Mouse (Mus musculus) layer of hippocampus, adult 11-12 months (tissue): ENCODE measurements at regions not wholly inside any gene's neighbourhood (a gene's known extent, or its start where the extent isn't known, plus 50 kb on each side); places are given as distances from the start of the nearest gene placed in this dataset.

Source experiments
- DNase-seq: peaks from one replicate; pipeline ENCODE4 v3.0.0; 2022; ENCODE audit warnings: low spot score

DNA sequence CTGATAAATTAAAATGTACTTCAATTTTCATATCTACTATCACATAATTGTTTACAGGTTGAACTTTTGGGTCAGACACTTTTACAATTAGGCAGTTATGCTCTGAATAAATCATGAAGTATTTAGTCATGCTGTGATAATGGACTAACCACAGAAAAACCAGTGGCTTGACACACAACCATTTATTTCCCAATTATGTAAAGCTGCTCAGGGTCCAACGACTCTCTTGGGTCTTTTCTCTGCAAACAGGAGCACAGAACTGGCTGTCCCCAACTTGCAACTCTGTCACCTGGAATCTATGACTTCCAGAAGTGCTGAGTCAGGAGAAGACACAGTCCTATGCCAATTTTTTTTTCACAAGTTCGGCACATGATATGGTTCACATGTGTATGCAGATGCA, 214.8 kb downstream of the Kcnj2 start:
- DNase-seq: no peak

DNA sequence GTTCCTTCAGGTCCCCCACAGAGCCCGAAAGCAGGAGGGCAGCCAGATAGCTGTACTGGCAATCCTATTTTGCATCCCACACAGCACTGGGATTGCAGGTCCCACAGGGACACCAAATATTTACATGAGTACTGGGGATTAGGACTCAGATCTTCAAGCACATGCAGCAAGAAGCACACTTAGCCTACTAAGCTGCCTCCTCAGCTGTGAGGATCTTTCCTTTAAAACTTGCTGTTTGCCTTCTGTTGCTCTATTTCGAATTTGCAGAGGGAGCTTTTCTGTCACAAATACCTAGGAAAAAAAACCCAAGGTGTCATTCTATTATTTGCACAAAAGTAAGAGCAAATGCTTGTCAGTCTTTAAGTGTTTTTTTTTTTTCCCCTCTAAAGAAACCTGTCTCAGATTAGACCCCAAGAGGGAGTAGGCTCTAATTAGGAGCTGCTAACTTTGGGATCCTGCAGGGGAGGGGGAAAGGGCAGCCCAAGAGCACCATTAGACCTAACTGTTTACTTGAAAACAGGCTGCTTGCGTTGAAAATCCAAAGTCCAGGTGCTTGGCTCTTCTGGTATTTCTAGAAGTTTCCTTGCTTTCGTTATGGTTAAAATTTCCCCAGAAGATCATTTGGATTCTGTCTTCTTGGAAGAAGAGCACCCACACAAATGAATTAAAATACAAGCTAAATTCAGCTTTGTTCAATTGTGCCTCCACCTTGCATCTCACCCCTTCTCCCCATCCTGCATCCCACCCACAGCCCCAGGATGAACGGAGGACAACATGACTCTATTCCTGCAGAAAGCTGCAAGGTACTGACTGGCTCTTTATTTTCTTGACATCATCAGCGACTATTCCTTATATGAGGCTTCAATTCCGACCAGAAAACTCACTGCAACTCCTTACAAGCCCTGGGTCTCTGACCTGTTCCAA, 215.5 kb downstream of the Kcnj2 start:
- no peak for DNase-seq

DNA sequence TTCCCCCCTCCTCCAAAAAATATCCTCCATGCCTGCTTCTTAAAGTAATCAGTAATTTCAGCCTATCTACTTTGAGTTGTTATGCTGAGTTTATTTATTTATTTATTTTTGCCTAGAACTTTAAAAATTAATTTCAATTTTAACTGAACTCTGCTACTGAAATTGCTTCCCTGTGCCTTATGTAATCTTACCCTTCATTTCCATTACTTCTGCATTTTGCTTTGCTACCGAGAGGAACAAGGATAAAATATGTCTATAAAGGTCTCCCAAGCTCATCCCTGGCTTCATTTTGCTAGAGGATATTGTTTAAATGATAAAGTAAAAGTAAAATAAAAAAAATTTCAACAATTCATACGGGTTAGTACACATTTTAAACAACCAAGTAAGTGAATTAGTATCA, 216.3 kb downstream of the Kcnj2 start:
- no peak for DNase-seq

DNA sequence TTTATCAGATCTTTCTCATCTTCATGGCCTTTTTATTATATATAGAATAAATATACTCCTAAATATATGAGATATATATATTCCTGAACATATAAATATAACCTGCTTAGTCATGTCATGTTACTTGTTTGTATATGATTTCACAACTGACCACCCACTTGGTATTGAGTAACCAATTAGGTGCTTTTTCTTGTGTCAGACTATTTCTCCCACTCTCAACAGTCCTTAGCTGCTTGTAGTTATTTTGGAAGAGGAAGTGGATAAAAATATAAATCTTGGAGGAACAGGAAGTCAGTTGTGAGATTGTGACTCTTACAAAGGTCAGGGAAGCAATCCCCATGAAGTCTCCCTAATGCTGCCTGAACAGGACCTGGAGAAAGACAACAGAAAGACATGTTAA, 224.6 kb downstream of the Kcnj2 start:
- DNase-seq: no peak

DNA sequence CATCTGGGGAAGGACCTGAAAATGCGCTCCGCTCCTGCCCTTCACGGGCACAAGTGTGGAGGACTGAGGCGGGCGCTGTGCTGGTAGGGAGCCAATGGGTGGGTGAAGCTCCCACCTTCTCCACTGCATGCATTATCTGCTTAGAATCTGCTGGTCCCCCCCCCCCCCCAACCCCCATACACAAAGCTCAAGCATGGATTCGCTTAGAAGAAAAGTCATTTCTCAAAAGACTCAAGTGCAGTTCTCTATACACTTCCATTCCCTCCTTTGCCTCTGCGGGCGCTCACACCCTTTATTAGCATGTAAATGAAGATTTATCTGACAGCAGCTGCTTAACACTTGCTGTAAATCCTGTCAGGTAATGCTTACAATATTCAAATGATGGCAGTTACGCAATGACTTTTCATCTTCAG, 230.4 kb downstream of the Kcnj2 start:
- DNase-seq: no peak

DNA sequence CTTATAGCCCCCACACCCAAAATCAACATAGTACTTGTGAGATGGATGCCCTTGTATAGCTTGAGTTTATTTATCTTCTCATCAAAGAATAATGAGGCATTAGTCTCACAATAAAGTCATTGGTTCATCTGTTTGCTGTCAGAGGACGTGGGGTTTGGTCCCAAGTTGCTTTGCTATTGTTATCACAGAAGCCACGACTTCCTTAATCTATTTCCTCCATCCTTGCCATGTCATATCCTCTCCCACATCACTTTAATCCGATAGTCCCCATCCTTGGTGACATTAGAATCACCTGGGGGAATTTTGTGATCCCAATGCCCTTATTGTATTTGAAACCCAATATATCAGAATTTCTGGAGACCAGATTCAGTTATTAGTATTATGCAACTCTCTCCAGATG, 246.8 kb downstream of the Kcnj2 start:
- DNase-seq: no peak

DNA sequence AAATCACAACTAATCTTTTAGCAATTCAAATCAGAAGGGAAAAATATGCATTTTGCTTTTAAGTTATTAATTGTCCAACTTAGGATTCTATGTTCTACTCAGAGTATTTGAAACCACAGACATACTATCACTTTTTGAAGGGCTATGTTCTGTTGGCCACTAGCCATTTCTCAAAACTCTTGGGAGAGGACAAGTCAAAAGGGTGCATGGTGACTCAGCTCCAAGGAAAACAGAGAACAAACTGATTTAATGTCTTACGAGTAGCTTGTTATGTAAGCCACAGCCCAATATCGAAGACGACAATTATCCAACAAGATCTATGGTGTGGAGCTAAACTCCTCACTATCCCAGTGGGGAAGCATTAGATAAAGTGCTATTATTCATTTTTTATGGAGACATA, 247.6 kb downstream of the Kcnj2 start:
- DNase-seq: no peak

DNA sequence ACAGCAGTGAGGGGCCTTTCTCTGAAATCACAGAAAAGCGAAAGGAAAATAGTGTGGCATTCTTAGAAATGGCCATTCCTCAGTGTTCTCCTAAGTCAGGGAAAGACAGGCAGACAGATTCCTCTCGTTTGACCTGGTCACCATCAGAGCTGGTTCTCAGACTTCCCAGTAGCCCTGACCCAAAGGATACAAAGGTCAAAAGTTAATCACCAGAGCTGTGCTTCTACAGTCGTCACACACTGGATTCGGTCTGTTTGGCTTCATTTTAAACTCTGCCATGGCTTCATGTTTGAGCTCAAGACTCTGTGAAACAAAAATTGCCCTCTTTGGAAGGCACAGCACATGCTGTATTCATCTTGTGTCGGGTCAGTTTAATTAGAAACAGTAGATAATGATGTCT, 255.6 kb downstream of the Kcnj2 start:
- no peak for DNase-seq

DNA sequence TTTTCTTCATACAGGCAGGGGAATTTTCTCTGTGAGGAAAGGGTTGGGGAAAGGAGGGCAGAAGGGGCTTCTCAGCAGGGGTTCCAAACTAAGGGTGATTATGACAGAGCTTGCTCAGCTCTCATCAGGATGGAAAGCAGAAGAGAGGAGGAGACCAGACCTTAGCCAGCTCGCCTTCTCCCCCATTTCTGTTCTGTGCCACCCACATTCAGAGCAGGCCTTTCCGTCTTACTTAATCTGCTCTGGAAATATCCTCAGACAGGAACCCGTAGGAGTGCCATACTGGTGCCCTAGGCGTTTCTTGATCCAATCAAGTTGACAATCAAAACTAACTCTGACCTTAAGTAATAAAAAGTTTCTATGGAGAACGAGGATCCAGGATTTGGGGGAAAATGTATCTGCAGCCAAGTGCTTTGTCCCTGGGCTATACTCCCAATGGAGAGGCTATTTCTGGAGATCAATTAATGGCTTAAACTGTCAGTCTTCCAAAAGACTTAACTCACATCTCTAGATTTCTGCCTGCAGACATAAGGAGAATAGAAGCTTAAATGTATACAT, 258.6 kb downstream of the Kcnj2 start:
- peak; percentile 22 for DNase-seq

DNA sequence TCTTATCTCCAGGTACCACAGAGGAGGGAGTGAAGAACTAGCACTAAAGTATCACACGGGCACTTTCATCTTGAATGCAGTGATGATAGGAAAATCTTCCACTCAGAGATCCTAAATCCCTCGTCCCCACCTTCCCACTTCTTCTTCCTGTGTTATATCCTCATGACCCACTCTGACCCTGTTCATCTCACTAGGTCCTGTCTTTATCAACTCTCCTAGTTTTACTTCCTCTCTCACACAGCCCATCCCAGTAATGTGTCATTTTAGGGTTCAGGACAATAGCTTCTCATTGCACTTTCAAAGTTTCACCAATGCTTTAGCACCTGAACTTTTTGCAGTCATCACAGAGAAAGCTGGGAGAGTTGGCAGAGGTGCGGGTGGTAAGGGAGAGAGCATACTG, 261.0 kb downstream of the Kcnj2 start:
- no peak for DNase-seq

DNA sequence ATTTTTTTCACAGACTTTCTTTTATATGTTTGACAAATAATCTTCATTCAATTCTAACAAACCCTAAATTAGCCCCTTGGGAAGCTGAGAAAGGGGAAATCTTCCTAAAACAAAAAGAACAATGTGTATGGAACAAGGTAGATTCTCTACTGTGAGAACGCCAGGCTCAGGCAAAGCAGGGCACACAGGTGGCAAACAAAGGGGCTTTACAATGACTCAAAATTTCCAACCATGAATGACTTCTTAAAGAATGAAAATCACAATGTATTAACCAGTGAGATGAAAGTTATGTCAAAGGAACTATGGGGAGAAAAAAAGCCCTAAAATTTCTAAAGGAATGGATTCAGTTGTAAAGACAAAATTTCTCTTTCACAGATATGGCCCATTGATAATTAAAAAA, 262.3 kb downstream of the Kcnj2 start:
- no peak for DNase-seq

DNA sequence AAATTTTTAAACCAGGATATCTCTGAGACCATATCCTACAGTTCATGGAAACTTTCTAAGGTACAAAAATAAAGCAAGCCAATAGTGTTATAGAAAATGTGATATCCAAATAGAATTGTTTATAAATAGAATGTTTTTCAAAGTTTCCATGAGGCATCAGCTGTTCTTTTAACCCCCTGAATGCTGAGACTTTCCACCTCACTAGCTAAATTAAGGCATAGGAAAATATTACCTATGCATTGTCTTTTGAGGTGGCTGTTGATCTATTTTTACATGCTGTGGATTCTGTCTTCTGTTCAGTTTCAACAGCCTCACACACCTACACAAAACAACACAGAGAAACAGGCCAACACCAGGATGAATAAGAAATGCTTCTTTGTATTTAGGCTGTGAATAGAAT, 265.6 kb downstream of the Kcnj2 start:
- no peak for DNase-seq

DNA sequence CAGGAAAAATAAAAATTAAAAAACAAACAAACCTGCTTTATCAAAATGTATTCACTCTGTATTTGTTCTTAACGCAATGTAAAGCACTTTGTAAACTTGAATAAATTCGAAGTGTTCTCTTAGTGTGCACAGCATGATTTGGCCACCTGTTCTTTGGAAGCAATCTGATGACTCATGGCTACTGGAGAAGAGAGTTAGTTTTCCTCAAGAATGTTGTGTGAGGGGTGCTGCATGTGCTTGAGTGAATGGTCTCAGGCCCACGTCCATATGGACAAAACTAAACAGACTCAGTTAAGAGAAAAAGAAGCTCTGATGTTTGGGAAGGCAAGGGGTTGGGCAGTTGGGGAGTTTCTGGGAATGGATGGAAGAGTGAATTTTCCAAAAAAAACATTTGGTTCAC, 267.1 kb downstream of the Kcnj2 start:
- no peak for DNase-seq

DNA sequence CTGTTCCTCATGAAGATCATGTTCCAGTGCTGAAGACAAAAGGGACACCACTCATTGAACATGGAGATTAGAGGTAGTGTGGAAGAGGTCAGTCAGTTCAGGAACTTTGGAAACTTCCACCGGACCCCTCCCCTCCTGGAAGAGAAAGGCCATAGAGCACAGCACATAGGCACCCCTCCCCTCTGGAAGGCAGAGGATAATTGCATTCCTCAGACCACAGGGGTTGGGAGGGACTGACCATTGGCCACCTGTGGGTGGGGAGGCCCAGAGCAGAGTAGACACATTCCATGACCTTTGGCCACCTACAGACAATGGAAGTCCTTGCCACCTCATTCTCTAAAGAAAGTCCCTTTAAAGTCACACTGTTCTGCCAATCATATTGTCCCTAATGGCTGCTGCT, 281.6 kb downstream of the Kcnj2 start:
- DNase-seq: no peak

DNA sequence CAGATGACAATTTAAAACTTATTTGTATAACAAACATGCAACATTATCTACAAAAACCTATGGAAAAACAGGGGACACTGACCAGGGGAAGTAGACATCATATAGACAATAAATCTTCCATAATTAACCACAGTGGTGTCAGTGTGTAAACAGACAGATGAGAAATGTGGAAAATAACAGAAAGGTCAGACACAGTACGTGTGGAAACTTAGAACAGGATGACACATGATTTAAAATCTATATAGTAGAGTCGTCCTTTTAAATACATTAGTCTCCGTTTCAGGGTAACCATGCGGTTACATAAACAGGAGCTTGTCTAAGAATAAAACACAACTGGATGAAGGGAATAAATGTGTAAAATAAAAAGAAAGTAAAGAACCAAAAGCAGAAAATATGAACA, 284.1 kb downstream of the Kcnj2 start:
- no peak for DNase-seq

DNA sequence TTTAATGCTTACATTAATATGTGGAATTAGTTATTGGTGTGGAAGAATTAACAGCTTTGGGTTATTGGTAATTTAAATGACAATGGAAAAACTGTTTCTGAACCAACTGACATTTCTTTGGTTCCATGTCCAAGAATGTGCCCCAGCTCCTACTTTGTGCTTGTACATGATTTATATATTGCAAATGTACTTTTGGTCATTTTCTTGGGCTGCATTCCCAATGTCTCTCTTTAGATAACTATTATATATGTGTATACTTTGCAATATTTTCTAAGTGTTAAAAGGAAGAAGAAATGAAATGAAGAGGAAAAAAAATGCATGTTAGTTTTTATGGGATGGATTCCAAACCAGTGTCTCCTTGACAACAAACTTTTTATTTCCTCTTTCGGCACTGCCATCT, 297.4 kb downstream of the Kcnj2 start:
- no peak for DNase-seq

DNA sequence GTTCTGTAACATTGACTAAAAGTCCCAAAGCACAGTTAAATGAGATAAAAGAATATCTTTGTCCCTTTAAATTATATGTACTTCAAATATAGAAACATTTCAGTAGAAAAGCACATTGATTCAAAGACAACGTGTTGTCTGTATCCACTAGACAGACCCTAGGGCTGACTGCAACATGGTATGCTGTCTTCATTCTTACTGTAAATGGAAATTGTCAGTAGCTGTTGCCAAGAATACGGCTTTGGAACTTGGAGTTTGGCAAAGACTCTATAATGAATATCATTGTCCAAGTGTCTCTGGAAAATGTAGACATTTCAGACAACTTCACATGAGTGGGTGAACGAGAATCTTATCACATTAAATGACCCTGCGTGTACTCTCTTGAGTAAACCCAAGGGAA, 311.2 kb downstream of the Kcnj2 start:
- DNase-seq: no peak

DNA sequence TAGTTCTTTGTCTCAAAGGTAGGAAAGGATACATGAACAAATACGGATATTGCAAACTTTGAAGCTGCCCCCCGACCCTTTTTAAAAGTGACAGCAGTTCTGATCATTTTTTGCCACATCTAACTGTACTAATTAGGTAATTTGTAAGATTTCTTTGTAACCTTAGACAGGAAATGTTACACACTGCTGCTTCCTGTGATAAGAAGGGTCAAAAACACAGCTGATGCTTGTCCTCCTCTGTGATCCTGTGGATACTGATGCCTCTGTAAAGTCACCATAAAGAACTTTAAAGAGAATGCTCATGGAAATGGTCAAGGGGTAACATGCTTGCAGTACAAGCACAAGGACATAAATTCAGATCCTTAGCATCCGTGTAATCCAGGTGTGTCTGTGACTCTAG, 313.9 kb downstream of the Kcnj2 start:
- DNase-seq: no peak

DNA sequence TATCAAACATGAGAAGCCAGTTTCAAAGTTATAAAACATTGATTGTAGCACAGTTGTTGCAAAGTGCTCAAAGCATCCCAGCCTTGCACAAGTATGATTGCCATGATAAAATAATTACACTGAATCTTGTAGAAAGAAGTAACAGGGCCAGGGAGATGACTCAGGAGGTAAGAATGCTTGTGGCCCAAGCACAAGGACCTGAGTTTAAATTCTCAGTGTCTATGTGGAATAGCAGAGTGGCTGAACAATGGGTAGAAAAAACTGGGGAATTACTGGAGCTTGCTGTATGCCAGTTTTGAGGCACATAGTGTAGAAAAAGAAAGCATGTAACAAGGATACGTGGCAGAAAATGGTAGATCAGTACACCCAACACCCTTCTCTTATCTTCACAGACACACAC, 332.7 kb downstream of the Kcnj2 start:
- no peak for DNase-seq

DNA sequence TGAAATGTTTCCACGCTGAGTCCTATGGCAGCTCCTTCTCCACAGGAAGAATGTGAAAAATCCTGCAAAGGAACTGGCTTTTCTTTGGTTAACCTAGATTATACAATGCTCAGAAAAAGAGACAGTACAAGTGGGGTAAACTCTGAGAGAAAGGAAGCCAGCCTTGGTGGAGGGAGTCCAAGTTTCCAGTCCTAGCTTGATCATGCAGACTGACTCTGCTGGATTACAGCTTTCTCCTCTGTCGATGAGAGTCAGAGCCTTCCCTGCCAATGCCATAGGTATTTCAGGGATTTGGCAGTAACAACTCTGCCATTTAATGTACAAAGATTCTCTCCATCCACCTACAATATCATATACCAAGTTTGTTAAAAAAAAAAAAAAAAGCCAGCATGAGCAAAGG, 343.3 kb downstream of the Kcnj2 start:
- no peak for DNase-seq

DNA sequence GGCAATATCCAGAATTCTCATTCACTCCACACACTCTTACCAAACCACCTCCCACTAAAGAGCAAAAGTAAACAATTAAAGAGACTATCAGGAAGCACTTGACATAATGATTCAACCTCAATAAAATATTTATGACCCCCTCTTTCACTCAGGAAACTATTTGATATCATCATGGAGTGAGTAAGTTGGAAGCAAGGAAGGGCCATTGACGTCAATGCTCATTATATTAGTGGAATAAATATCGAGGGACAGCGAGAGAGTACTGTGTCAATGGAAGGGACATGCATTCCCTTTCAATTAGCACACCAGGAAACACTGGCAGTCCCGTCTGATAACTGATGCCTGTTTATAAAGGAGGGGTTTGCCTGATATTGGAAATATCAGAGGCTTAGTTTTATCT, 358.9 kb downstream of the Kcnj2 start:
- no peak for DNase-seq

DNA sequence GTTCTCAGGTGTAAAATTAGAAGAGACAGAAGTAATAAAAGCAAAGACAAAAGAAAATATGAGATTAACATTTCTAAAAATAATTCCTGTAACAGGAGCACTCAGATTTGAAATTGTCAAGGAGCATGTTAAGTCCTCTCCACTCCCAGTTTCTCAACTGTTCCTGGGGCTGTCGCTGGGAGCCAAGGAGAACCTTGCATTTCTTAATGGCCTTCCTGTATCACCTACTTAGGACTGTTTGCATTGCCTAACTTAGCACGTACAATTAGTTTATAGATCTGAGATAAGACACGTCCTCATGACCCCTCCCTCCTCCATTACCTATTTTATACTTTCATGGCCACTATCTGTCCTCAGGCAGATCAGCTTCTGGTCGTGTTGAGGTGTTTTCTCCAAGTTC, 360.8 kb downstream of the Kcnj2 start:
- DNase-seq: no peak

DNA sequence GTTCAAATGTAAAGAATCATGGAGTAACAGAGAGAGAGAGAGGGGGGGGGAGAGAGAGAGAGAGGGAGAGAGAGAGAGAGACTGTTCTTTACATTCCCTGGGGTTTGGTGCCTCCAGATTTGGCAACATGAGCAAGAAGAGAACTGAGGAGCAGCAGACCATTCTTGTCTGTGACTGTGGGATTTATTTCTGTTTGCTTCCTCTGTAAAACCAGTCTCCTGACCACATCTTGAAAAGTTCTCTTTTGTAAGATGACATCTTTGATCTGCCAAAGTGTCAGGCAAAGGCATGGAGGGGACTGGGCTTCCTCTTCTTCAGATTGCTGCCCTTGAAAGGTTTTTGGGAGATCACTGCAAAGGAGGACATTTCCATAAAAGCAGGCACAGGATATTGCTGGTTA, 376.3 kb downstream of the Kcnj2 start:
- no peak for DNase-seq

DNA sequence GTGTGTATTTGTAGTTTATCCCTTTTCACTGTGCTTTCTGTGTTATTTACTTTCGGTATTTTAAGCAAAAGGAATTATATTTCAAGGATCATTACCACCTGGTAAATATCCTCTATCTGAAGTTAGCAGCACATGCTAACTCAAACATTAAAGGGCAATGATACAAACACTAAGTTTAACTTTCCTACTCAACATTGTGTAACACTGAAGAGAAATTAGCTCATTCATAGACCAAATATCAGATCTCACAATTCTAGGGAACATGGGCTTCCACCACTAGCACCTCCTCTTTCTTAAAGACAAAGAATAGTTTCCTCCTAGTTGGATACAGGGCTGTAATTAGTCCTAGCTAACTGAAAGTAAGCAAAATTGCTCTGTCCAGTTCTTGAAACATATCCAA, 377.4 kb downstream of the Kcnj2 start:
- no peak for DNase-seq
